Mouse (Mus musculus): ENCODE measurements around the gene Cct5. TPM values are rescaled to one million over a fixed set of nuclear protein-coding genes. Genes with fewer than 3 reads are reported as not detected.

The Cct5 gene
- total RNA-seq, 2 experiments from 2014 or later = 506 to 625 TPM

DNA sequence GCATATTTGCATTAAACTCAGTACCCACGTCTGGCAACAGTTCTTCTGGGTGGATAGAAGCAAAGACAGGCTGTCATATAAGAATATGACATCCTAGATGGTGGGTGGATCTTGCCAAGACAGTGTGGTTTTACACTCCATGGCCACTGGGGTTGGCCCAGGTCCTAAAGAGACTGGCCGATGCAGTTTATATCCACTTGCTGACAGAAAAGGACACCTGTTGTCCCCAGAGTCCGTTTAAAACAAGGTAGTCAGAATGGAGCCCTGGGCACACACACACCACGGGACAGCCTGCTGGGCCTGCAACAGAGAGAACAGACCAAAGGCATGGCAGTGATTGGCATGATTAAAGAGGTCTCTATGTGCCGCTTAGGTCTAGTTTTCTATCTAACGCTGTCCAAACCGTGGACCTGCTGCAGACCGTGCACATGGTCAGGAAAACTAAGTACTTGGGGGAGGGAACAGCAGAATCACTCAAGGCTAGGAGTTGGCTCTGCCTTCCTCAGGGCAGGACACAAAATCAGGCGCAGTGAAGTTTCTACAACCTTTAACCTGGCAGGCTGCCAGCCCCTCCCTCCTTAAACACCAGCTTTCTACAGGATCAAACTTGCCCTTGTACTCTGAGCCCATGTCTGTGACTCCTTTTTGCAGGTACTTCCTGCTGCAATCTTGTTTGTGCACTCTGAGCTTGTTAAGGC is 32.1 kb downstream of the Cct5 start:
- no peak; the same call in 1 of the 2 replicates for ATAC-seq (replicated peaks; ENCODE audit: low FRiP score, low TSS enrichment, poor library complexity, severe bottlenecking)

DNA sequence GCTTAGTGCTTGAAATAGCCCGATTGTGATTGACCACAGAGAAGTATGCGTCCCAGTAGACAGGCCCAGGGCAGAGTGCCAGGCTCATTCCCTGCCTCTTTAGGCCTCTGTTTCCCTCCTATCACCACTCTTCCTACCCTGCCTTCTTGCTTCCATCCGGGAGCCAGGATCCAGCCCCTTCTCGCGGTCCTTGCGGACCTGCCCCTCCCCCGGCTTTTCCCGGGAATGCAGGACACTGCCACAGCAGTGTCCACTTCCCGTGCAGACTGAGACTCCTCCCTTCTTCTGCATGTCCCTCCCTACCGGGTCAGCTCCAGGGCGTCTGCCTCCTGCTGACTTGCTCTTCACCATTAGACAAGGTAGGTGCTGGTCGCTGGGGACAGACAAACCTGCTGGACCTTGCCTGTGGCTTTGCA is 33.0 kb downstream of the Cct5 start:
- no peak for ATAC-seq (replicated peaks; ENCODE audit: low FRiP score, low TSS enrichment, poor library complexity, severe bottlenecking)

DNA sequence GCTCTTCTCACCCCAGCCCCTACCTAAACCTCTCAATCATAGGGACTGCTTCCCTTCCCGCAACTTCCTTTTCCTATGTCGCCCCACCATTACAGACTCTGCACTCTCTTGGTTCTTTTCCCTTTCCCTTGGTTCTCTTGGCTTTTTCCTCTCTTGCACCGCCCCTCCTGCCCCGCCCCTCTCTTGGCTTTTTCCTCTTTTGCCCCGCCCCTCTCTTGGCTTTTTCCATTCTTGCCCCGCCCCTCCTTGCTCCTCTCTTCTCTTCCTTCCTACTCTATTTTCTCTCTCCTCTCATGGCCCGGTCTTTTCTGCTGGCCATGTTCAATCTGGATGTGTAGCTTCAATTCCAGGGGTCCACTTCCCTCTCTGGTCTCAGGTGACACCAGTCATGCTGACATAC is 34.2 kb downstream of the Cct5 start:
- no peak for ATAC-seq (replicated peaks; ENCODE audit: low FRiP score, low TSS enrichment, poor library complexity, severe bottlenecking)

- no peak for ATAC-seq (replicated peaks; ENCODE audit: low FRiP score, low TSS enrichment, poor library complexity, severe bottlenecking)
Measured at GRCm38 (mm10) chr15:31565786-31566185, 35.8 kb downstream of the Cct5 start.

DNA sequence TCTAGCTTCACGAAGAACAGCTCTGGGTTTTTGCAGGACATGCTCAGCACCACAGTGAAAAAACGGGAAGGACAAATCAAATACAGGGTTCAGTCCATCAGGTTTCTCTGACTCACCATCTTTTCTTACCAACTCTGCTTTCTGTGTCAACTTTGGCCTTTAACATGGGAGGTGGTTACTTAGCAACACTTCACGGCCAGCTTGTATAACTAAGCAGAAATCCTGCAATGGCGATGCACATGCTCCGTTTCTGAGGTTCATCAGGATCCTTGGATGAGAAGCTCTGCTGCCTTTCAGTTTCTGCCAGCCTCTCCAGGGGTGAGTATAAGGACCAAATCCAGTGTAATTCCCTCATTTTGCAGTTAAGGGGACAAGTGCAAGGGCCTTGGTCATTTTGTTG is 36.4 kb downstream of the Cct5 start, which contains the start of gene Cmbl:
Gene Cmbl, plus strand, starts transcription at position 206 of the 400 bp plus-strand sequence.
- no peak for ATAC-seq (replicated peaks; ENCODE audit: low FRiP score, low TSS enrichment, poor library complexity, severe bottlenecking)

DNA sequence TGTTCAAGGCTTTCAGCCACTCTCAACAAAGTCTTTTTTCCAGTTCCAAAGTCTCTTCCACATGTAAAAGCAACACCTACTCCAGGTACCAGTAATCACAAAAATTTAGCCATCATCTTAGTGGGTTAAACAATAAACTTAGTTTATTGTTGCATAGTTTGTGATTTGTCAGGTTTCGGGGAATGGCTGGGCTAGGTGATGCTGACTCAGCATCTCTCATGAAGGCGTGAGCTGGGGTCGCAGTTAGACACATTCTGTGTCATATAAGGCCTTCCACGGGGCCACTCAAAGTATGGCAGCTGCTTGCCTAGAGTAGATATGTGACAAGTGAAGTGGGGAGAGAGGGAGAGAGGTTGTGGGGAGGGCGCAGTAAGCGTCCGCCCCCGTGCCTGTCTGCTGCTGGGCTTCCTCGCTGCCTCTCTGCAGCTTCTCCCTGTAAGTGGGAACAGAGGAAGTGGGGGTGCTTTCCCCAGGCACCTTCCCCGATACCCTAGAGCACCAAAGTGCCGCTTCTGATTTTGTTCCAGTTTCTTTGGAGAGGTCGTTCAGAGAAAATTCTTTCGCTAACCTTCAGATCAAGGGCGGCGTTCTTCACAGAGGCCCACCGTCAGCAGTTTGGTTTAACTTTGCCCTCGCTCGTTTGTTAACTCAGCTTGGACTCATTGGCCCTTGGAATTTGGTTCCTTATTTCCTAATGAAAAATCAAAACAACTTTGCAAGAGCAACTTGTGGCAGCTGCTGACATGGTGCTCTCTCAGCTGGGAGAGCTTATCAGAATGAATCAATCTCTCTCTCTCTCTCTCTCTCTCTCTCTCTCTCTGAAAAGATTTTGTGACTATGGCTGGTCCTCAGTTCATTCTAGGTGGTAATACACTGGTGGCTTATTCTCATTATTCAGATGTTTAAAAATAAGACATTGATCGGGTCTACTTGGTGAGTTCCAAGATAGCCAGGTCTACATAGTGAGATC is 37.7 kb downstream of the Cct5 start:
- ATAC-seq (replicated peaks; ENCODE audit: low FRiP score, low TSS enrichment, poor library complexity, severe bottlenecking) = no peak

GRCm38 (mm10) chr15:31562847-31563246 is 38.8 kb downstream of the Cct5 start:
- ATAC-seq (replicated peaks; ENCODE audit: low FRiP score, low TSS enrichment, poor library complexity, severe bottlenecking) = 0 out of 2 replicates have a peak, but pooled peaks have one; percentile 38

DNA sequence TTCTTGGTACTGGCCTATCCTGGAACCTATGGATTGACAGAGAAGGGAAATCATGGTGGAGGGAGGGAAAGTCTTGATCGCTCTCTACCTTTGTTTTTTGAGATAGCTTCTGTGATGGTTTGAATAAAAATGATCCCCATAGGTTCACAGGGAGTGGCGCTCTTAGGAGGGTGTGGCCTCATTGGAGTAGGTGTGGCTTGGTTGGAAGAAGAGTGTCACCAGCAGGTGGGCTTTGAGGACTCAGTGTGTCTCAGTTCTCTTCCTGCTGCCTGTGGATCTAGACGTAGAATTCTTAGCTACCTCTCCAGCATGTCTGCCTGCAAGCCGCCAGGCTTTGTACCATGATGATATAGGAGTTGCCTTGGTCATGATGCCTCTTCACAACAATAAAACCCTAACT is 39.6 kb downstream of the Cct5 start:
- ATAC-seq (replicated peaks; ENCODE audit: low FRiP score, low TSS enrichment, poor library complexity, severe bottlenecking) = no peak

GRCm38 (mm10) chr15:31561390-31561789 is 40.2 kb downstream of the Cct5 start:
- no peak for ATAC-seq (replicated peaks; ENCODE audit: low FRiP score, low TSS enrichment, poor library complexity, severe bottlenecking)

GRCm38 (mm10) chr15:31554855-31555254 is 46.7 kb downstream of the Cct5 start:
- ATAC-seq (replicated peaks; ENCODE audit: low FRiP score, low TSS enrichment, poor library complexity, severe bottlenecking) = no peak

DNA sequence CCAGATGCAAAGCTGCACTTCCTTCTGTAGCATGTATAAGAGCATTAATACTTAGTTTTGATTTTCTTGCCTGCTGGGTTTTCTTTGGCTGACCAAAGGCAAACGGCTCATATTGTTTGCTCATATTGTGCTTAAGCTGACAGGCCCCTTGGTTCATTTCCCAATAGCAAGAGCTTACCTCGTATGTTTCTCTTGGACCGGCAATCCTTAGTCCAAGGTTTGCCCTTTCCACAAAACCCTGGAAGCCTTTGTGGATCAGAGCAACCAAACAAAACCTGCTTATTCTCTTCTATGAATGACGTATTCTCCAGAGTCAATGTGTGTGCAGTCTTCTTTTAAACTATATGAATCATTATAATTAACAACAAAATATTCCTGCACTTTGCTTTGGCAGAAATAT is 51.2 kb downstream of the Cct5 start:
- no peak for ATAC-seq (replicated peaks; ENCODE audit: low FRiP score, low TSS enrichment, poor library complexity, severe bottlenecking)

DNA sequence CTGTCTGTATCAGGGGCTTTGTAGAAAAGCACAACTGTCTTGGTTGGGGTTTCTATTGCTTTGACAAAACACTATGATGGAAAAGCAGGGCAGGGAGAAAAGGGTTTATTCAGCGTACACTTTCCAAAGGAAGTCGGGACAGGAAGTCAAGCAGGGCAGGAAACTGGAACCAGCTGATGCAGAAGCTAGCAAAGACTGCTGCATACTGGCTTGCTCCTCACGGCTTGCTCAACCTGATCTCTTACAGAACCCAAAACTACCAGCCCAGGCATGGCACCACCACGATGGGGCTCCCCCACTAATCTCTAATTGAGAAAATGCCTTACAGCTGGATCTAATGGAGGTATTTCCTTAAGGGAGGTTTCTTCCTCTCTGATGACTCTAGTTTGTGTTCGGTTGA is 54.2 kb downstream of the Cct5 start:
- ATAC-seq (replicated peaks; ENCODE audit: low FRiP score, low TSS enrichment, poor library complexity, severe bottlenecking) = no peak

DNA sequence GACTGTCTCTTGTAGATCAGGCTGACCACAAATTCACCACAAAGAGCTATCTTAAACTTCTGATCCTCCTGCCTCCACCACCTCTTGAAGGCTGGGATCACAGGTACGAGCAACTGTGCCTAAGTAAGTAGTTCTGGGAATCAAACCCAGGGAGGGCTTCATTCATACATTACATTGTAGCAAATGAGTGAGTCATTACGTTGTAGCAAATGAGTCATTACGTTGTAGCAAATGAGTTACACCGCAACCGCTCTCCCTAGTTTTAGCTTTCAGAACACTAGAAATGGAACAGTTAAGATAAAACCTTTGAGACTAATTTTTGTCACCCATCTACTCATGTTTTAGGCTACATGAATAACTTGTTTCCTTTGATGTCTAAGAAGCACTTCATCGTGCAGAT is 55.3 kb downstream of the Cct5 start:
- no peak for ATAC-seq (replicated peaks; ENCODE audit: low FRiP score, low TSS enrichment, poor library complexity, severe bottlenecking)

DNA sequence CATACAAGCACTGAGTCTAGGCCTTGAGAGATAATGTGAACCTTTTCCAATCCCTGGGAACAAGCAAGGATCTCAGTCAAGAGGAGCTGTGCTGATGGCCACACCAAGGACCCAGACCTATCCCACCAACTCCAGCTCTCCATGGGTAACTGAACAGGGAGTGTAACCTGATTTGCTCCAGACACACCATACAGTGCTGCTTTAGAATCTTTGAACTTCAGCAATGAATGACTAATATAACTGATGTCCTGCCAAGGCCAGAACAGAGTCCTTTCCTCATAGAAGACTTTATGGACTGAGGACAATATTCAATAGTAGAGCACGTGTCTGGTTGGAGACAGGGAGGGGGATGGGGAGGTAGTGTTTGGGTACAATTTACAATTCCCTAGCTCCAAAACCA is 56.5 kb downstream of the Cct5 start:
- no peak for ATAC-seq (replicated peaks; ENCODE audit: low FRiP score, low TSS enrichment, poor library complexity, severe bottlenecking)

DNA sequence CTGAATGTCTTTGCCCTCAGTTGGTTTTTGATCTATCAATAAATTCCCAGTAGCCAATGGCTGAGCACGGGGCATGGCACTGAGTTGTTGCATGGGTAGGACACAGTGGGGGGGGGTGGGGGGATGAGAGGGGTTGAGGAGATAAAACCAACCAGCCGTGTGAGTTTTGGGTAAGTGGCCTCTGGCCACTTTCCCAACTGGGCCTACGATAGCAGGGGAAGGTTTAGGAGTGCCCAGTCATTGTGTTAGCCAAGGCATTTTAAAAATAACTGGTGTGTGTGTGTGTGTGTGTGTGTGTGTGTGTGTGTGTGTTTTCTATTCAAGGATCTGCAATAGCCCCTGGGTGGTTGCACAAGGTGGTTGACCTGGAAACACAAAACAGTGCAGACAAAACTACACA is 58.4 kb downstream of the Cct5 start:
- no peak for ATAC-seq (replicated peaks; ENCODE audit: low FRiP score, low TSS enrichment, poor library complexity, severe bottlenecking)

DNA sequence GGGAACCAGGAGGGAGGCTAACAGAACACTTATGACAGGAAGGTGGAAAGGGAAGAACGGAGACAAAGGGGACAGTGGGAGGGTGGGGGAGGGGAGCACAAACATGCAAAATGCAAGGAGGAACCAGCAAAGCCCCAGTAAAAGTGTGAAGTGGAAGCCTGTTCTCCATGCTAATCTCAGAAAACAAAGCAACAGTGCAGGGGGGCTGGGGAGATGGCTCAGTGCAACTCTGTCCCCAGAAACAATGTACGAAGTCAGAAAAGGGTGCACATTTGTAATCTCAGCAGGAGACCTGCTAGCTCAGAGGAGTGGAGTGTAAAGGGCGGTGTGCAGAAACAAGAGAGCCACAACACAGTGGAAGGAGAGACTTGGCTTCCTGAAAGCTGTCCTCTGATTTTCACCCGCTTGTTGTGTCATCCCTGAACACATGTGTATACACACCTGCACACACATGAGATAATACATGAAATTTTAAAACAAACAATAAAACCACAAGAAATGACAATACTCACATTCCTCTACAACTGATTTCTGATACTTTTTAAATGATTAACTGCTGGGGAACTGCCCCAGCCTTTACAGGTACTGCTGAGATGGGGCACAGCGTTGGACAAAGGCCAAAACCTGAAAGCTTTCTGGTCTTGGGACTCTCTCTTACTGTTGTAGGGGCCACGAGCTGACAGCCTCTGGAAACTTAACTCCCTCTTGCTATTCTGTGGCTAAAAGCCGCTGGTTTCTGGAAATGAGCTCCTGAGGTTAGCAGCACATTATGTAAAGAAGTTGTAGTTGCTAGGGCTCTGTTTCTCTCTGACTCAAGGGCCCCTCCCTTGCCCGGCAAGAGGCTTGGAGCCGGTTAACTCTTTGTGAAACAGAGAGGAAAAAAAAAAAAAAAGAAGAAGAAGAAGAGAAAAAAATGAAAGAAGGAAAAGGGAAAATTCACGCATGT is 59.3 kb downstream of the Cct5 start:
- no peak for ATAC-seq (replicated peaks; ENCODE audit: low FRiP score, low TSS enrichment, poor library complexity, severe bottlenecking)
